Mouse (Mus musculus) brain, embryonic 14.5 days (tissue): Measurements from ENCODE around the gene Zkscan5. TPM values are rescaled to one million over a fixed set of nuclear protein-coding genes. Genes with fewer than 3 reads are reported as not detected.

ENCODE experiments used
- DNase-seq: peaks from one replicate; pipeline ENCODE4 v3.0.0-alpha.2; 2011; ENCODE audit warnings: low read depth
- CTCF ChIP-seq: fragments of 200-500 bp; IDR thresholded peaks from 2 replicates; pipeline ENCODE4 v1.5.1; 2012; ENCODE audit warnings: inconsistent platforms, mild to moderate bottlenecking, moderate library complexity, borderline replicate concordance; ENCODE audit not compliant: insufficient read depth, insufficient read length; ENCODE audit errors: extremely low read depth
- POLR2A ChIP-seq: fragments of 200-500 bp; IDR thresholded peaks from 2 replicates; pipeline ENCODE4 v1.6.1; 2012; ENCODE audit warnings: mild to moderate bottlenecking, inconsistent platforms, borderline replicate concordance; ENCODE audit not compliant: poor library complexity, insufficient read depth, insufficient read length, severe bottlenecking; ENCODE audit errors: extremely low read depth
- polyA plus RNA-seq: library from polyadenylated mRNA; depleted of rRNA; stranded (reverse); fragments of >200 nt; gene quantifications from 2 replicates; pipeline ENCODE4 v1.2.3, GENCODE M21; 2012; rRNA removed

Zkscan5 gene
- polyA plus RNA-seq: 9.3 and 12.3 TPM in 2 replicates

DNA sequence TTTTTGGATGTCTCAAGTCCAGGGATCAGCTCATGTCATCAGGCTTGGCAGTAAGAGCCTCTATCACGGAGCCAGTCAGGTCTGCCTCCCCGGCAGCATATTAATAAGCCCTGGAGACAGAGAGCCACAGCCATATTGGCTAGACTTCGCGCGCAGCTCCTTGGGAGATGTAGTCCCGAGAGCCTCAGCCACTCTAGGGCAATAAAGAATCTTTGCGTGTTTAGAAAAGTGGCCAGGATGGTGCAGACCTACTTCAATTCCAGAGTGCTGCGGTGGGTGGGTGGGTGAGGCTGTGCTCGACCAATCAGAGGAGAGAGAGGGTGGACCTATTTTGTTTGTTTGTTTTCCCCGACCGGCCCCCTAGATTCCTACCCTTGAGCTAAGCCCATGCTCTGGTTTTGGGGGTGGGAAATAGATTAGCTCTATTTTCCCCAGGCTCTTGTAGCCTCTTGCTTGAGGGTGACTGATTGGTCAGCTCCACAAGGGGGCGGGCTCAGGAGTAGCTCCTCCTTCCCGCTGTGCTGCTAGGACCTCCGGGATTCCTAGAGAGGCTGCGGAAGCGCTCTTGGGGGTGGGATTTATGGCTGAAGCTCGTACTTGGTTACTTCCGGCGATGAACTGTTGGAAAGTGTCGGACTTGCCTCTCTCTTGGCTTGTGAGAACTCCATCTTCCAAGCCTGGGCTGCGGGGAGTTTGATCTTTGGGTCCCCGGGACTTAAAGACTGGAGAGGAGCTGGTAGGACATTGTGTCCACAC is at the start of gene Zkscan5:
Gene Zkscan5, plus strand, starts transcription at position 627 of the 756 bp plus-strand sequence.
- peak; percentile 57; the same call in 1 of the 2 replicates for TF ChIP-seq POLR2A
- TF ChIP-seq CTCF: peak; percentile 3; the same call in 1 of the 2 replicates
- peak; percentile 100 for DNase-seq

DNA sequence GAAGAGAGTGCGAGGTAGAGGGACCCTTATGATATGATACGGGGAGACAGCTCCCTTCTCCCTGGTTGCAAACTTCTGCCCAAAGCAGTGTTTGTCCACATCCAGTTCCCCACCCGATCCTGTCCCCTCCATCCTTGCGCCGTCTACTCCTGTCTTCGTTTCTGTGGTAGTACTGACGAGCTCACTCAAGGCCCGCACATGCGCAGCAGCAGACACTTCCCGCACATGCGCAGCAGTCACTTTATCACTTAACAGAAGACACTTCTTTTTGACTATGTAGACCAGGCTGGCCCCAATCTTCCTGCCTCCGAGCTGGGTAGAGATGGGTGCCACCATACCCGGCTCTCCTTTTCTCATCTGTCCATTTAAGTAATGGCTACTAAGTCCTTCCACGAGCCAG is 43.0 kb upstream of the Zkscan5 start:
- no peak for DNase-seq
- TF ChIP-seq POLR2A: no peak
- no peak for TF ChIP-seq CTCF

- TF ChIP-seq CTCF: no peak
- no peak for TF ChIP-seq POLR2A
Measured at GRCm38 (mm10) chr5:145164710-145165109, 39.7 kb upstream of the Zkscan5 start.

GRCm38 (mm10) chr5:145165184-145165583 is 39.2 kb upstream of the Zkscan5 start:
- no peak for TF ChIP-seq POLR2A
- TF ChIP-seq CTCF: no peak

More at GRCm38 (mm10) chr5:145164710-145165109, 39.7 kb upstream of the Zkscan5 start:
- no peak for DNase-seq

DNA sequence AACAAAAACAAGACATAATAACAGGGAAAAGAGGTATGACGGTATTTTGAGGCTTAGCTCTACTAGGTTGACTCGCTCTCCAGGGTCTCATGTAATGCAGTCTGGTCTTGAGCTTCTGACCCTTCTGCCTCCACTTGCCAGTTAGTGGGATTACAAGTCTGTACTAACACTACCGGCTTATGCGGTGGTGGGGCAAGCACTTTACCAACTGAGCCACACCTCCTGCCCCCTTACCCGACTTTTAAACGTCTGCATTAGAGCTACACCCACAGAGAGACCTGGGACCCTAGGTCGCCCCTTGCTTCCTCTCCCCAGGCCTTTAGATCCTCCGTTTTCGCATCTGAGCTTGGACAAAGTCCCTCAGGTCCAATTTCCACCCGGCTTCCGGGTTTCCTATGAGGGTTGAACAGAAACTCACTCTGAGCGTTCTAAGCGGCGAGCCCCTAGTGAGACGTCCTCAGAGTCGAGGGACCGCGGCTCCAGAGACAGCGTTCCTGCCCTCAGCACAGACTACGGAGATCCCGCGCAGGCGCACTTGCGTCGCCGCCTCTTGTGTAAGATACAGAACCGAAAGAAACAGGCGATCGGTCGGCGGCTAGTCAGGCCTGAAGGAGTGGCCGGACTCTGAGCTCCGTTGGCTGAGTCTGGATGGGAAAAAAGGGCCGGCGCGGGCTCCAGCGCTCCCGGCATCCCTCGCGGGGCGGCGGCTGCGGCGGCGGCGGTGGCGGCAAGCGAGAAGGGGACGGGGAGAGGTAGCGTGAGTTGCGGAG is 37.6 kb upstream of the Zkscan5 start, which contains the start of the genes Ptcd1 and Cpsf4:
Gene Ptcd1, minus strand, starts transcription at position 573 of the 770 bp plus-strand sequence.
Gene Cpsf4, plus strand, starts transcription at position 678 of the 770 bp plus-strand sequence.
- peak; percentile 100 for DNase-seq
- no peak for TF ChIP-seq CTCF
- peak; percentile 70 for TF ChIP-seq POLR2A

More at GRCm38 (mm10) chr5:145165184-145165583, 39.2 kb upstream of the Zkscan5 start:
- no peak for DNase-seq

- no peak for DNase-seq
- no peak; the same call in 1 of the 2 replicates for TF ChIP-seq POLR2A
- TF ChIP-seq CTCF: no peak
Measured at GRCm38 (mm10) chr5:145167306-145167661, 37.1 kb upstream of the Zkscan5 start.

DNA sequence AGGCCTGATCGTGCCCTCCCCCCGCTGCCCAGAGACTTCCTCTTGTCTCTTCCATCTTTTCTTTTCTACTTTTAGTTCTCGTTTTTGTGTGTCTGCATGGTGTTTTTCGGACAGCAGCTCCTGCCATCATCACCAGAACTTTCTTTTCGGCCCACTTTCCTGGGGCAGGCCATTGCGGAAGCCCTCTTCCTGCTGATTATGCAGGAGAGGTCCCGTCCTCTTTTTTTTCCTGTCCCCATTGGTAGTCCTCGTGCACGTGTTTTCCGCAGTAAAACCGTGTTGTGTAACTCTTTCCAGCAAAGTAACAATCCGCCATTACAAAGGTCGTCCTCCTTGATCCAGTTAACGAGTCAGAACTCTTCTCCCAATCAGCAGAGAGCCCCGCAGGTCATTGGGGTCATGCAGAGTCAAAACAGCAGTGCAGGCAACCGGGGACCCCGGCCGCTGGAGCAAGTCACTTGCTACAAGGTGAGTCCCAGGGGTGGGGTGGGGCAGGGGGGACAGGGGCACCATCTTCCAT is 25.8 kb upstream of the Zkscan5 start:
- DNase-seq: no peak
- TF ChIP-seq POLR2A: no peak
- TF ChIP-seq CTCF: no peak

DNA sequence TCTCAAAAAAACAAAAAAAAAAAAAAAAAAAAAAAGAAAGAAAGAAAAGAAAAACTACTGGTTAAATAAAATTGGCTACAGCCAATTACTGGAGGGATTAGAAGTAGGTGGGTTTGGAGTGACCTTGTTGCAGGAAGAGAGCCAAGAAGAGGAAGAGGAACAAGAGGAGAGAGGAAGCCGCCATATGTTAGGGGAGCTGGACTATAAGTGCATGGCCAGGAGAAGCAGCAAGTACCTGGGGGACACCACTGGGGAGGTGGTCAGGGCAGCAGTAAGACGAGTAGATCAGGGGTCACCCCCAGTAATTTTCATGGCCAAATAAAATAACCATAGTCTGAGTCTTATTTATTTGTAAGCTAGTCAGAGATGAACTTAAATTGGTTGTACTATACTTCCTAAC is 19.1 kb upstream of the Zkscan5 start:
- no peak for TF ChIP-seq POLR2A
- no peak for TF ChIP-seq CTCF
- DNase-seq: no peak

GRCm38 (mm10) chr5:145189416-145189815 is 14.9 kb upstream of the Zkscan5 start:
- no peak for DNase-seq
- TF ChIP-seq CTCF (no peak), POLR2A (no peak)

DNA sequence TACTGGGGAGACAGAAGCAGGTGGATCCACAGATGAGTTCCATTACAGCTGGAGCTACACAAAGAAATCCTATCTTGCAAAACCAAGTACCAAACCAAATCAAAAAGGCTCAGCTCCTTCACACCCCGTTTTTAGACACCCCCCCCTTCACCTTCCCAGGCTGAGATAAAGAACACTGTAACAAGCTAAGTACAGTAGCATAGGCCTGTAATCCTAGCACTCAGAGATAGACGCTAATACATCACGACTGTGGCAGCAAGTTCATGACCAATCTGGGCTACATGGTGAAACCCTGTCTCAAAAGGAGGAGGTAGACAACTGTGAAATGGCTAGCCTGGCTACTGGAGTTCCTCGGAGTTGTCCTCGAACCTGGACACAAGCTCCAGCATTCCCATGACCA is 14.0 kb upstream of the Zkscan5 start:
- no peak for TF ChIP-seq CTCF
- no peak for TF ChIP-seq POLR2A
- peak; percentile 2 for DNase-seq
